ENCODE assay signal across 16 mouse cellular contexts in the genomic region with DNA sequence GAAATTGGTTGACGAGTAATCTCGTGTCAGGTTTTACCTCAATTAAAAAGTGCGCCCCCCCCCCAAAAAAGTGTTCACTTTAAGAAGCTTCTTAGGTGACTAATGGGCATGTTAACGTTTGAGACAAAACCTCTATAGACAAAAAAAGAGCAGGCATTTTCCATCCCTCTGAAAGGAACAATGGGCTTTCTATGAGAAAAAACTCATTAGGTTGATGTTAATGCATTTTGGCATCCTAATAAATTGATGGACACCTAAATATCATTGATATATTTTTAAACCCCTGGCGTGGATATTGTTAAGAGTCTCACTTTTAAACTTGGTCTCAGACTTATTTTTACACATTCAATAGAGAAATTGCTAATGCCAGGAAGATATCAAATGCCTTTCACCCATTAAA.
"Had no signal": no experiment of that assay in that cellular context is flagged by ENCODE, and none has a peak within 500 bp of the region (broad histone marks: within the 10 kb centered on the region; RNA-seq: fewer than 3 reads in every experiment).

No protein-coding gene starts in this region.

- H3K27me3 ChIP-seq: neural tube, embryonic 12.5 days; neural tube, embryonic 13.5 days; neural tube, embryonic 15.5 days; stomach, embryonic 15.5 days had no signal

- H3K27ac ChIP-seq: neural tube, embryonic 12.5 days; neural tube, embryonic 13.5 days; neural tube, embryonic 15.5 days; stomach, embryonic 15.5 days; stomach, postnatal 0 days had no signal

- H3K9ac ChIP-seq: neural tube, embryonic 12.5 days; neural tube, embryonic 13.5 days; neural tube, embryonic 15.5 days; stomach, embryonic 15.5 days had no signal

- DNase-seq: right cerebral cortex, adult 18-20 months; right cerebral cortex, postnatal 14 days; right cerebral cortex, postnatal 25 days; right cerebral cortex, postnatal 4 days; spleen, adult 18-20 months; thymus, adult 18-20 months; thymus, adult 2 months; thymus, postnatal 14 days; thymus, postnatal 25 days; thymus, postnatal 36 days; thymus, postnatal 4 days had no signal

- H3K36me3 ChIP-seq: neural tube, embryonic 12.5 days; neural tube, embryonic 13.5 days; neural tube, embryonic 15.5 days; stomach, embryonic 15.5 days had no signal

- H3K9me3 ChIP-seq: neural tube, embryonic 12.5 days; neural tube, embryonic 13.5 days; stomach, embryonic 15.5 days had no signal

- H3K4me3 ChIP-seq: neural tube, embryonic 12.5 days; neural tube, embryonic 13.5 days; neural tube, embryonic 15.5 days; stomach, embryonic 15.5 days had no signal

- H3K4me1 ChIP-seq: neural tube, embryonic 12.5 days; neural tube, embryonic 13.5 days; neural tube, embryonic 15.5 days; stomach, embryonic 15.5 days had no signal

- H3K4me2 ChIP-seq: neural tube, embryonic 12.5 days; neural tube, embryonic 13.5 days; neural tube, embryonic 15.5 days; stomach, embryonic 15.5 days had no signal
